Mouse (Mus musculus) liver, embryonic 13.5 days (tissue): Measurements from ENCODE around the gene Hp1bp3. TPM values are rescaled to one million over a fixed set of nuclear protein-coding genes. Genes with fewer than 3 reads are reported as not detected.

Experiments
- ATAC-seq: fragments of 200-750 bp; cut with Nextera tagmentation; 2 replicates; pipeline ENCODE4 v1.8.0; 2017; ENCODE audit warnings: low read depth, mild to moderate bottlenecking, moderate number of reproducible peaks, moderate library complexity
- DNase-seq: peaks from one replicate; pipeline ENCODE4 v3.0.0; 2022
- H3K27ac ChIP-seq: fragments of 300-500 bp; sonication (generic); 2 replicates; pipeline ENCODE4 v1.5.1; 2015; ENCODE audit warnings: moderate library complexity, mild to moderate bottlenecking, inconsistent platforms
- H3K27me3 ChIP-seq: fragments of 300-500 bp; sonication (generic); 2 replicates; pipeline ENCODE4 v1.6.1; 2015; ENCODE audit warnings: mild to moderate bottlenecking, inconsistent platforms
- H3K36me3 ChIP-seq: fragments of 300-500 bp; sonication (generic); 2 replicates; pipeline ENCODE4 v1.6.1; 2015; ENCODE audit warnings: mild to moderate bottlenecking, inconsistent platforms
- H3K4me1 ChIP-seq: fragments of 300-500 bp; sonication (generic); replicated peaks from 2 replicates; pipeline ENCODE4 v1.6.1; 2015; ENCODE audit warnings: inconsistent platforms
- H3K4me2 ChIP-seq: fragments of 300-500 bp; sonication (generic); 2 replicates; pipeline ENCODE4 v1.6.1; 2015; ENCODE audit warnings: inconsistent platforms, mild to moderate bottlenecking, moderate library complexity
- H3K4me3 ChIP-seq: fragments of 300-500 bp; sonication (generic); replicated peaks from 2 replicates; pipeline ENCODE4 v1.5.1; 2015; ENCODE audit warnings: mild to moderate bottlenecking, inconsistent platforms
- H3K9ac ChIP-seq: fragments of 300-500 bp; sonication (generic); 2 replicates; pipeline ENCODE4 v1.6.1; 2015; ENCODE audit warnings: mild to moderate bottlenecking, inconsistent platforms
- H3K9me3 ChIP-seq: fragments of 300-500 bp; sonication (generic); replicated peaks from 2 replicates; pipeline ENCODE4 v1.6.1; 2016; ENCODE audit warnings: inconsistent platforms
- WGBS: fragments of 180-500 bp; shearing (Covaris S2); methylation state at CpG from one replicate; pipeline ENCODE4 v1.1.7; 2015; ENCODE audit not compliant: insufficient replicate concordance; 5-methylcytosine and 5-hydroxymethylcytosine counted together
- polyA plus RNA-seq: library from polyadenylated mRNA; unstranded; fragments of >200 nt; fragmentation: Nextera tagmentation; extraction: Ambion mirVana; gene quantifications from 2 replicates; pipeline ENCODE4 v1.2.1, GENCODE M21; 2015

The Hp1bp3 gene
- polyA plus RNA-seq, 1 experiment from 2014 or later, result 43.5 TPM

DNA sequence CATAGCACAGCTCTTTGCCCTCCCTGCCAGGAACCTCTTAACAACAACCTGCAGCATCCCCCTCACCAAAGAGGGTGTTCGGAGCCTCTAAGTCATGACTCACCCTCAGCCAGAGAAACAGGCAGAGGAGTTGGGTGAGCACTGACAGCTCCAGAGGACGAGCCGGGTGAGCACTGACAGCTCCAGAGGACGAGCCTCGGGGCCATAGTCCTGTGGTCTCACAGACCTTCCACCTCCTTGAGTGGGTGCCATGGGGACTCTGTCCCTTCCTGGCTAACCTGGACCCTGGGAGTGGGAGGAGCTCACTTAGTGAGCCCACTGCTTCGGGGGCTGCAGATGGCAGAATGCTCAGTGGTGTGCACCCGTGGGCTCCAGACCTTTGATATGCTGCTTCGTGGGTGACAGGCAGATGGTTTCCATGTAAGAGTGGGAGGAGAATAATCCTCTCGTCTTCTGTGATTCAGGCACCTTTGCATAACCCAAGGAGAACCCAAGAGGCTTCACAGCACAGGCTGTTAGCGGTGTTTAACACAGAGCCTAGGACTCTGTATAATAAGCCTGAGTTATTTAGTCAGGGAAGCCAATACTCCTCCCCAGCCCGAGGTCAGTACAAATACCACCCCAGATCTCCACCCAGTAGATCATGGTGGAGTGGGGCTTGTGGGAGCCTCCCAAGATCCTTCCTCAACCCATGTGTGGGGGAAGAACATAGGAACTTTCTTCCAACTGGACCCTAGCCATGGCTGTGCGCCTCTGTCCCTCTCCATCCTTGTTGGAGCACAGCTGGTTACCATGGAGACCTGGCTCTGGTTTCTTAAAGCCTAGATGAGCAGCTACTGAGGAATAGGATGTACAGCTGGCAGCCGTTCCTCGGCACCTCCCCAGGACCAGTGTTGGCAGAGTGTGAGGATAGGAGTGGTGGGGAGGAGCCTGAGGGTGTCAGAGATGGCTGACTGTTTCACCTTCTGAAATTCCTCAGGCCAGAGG lies 56.2 kb downstream of the Hp1bp3 start:
- DNase-seq (no peak), ATAC-seq (no peak)
- Histone ChIP-seq H3K27ac (no peak overlapping the region), H3K4me3 (no peak overlapping the region), H3K27me3 (0 out of 2 replicates have a peak, but pooled peaks cover 6% of the 10 kb centered on the region), H3K9me3 (no peaks in the 10 kb centered on the region), H3K4me2 (no peak overlapping the region), H3K36me3 (no peaks in the 10 kb centered on the region), H3K9ac (no peak overlapping the region), H3K4me1 (no peaks in the 10 kb centered on the region)
- 47% methylated on average over 14 of the region's 14 CpGs for WGBS

DNA sequence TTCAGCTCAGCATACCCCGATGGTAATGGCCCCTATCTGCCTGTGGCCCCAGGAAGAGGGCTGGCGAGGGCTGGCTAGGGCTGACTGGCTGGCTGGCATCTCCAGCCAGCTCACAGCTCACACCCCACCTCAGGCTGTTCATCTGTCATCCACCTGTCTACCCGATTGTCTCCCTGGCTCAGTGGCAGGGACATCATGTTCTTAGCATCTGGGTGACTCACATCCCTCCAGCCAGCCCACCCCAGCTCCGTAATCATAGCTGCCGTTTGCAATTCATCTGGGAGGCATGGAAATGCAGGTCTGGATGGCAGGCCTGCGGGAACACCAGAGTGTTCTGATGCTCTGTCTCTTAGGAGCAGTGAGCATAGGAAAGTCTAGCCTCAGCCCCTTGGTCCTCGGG lies 62.2 kb downstream of the Hp1bp3 start:
- H3K4me2 ChIP-seq, result no peak overlapping the region
- H3K27me3 ChIP-seq, result no peaks in the 10 kb centered on the region
- no peak overlapping the region for H3K9ac ChIP-seq
- DNase-seq, result no peak
- no peak overlapping the region for H3K27ac ChIP-seq
- H3K4me1 ChIP-seq, result no peaks in the 10 kb centered on the region
- H3K36me3 ChIP-seq, result no peaks in the 10 kb centered on the region
- 62% methylated on average over 7 of the region's 7 CpGs for WGBS
- no peaks in the 10 kb centered on the region for H3K9me3 ChIP-seq
- ATAC-seq, result no peak
- no peak overlapping the region for H3K4me3 ChIP-seq

GRCm38 (mm10) chr4:138282834-138283233 lies 66.7 kb downstream of the Hp1bp3 start:
- Histone ChIP-seq H3K9ac (no peak overlapping the region), H3K4me2 (no peak overlapping the region), H3K27ac (no peak overlapping the region), H3K27me3 (no peaks in the 10 kb centered on the region), H3K36me3 (no peaks in the 10 kb centered on the region), H3K9me3 (no peaks in the 10 kb centered on the region), H3K4me1 (no peaks in the 10 kb centered on the region), H3K4me3 (no peak overlapping the region)
- WGBS, result 20% methylated on average over 4 of the region's 4 CpGs
- ATAC-seq, result peak; percentile 66
- peak; percentile 69 for DNase-seq

DNA sequence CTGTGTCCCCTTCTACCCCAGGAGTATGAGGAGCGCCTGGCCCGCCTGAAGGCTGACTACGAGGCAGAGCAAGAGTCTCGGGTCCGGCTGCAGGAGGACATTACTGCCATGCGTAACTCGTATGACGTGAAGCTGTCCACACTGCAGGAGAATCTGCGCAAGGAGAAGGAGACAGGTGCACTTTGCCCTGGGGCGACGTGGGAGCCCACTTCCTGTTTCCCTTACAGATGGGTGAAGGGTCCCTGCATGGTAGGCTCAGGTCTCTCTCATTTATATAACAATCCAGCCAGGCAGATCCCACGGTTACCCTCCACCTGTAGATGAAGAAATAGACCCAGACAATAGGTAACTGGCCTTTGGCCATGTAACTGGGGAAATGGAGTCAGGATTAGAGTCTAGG lies 70.3 kb downstream of the Hp1bp3 start:
- no peak overlapping the region for H3K9ac ChIP-seq
- no peaks in the 10 kb centered on the region for H3K27me3 ChIP-seq
- DNase-seq, result no peak
- ATAC-seq, result no peak
- 59% methylated on average over 12 of the region's 12 CpGs for WGBS
- H3K4me2 ChIP-seq, result no peak overlapping the region
- no peaks in the 10 kb centered on the region for H3K36me3 ChIP-seq
- no peak overlapping the region for H3K4me3 ChIP-seq
- H3K27ac ChIP-seq, result no peak overlapping the region
- no peaks in the 10 kb centered on the region for H3K4me1 ChIP-seq
- H3K9me3 ChIP-seq, result no peaks in the 10 kb centered on the region

- no peak overlapping the region for H3K27ac ChIP-seq
- H3K27me3 ChIP-seq, result no peaks in the 10 kb centered on the region
- H3K36me3 ChIP-seq, result no peaks in the 10 kb centered on the region
- no peaks in the 10 kb centered on the region for H3K9me3 ChIP-seq
- WGBS, result 64% methylated on average over 7 of the region's 7 CpGs
- H3K9ac ChIP-seq, result no peak overlapping the region
- no peak for ATAC-seq
- no peak overlapping the region for H3K4me2 ChIP-seq
- H3K4me3 ChIP-seq, result no peak overlapping the region
- no peak for DNase-seq
- no peaks in the 10 kb centered on the region for H3K4me1 ChIP-seq
Observed at GRCm38 (mm10) chr4:138288691-138289090, 72.6 kb downstream of the Hp1bp3 start.

DNA sequence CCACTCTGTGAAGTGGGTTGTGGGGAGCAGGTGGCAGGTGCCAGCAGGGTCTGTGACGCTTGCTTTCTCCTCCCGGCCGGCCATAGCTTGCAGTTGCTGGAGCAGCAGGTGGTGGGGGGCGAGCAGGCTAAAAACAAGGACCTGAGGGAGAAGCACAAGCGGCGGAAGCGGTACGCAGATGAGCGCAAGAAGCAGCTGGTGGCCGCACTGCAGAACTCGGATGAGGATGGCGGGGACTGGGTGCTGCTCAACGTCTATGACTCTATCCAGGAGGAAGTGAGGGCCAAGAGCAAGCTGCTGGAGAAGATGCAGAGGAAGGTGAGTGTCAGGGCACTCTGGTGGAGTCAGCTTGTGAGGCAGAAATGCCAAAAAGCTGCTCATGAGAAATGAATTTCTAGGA lies 75.9 kb downstream of the Hp1bp3 start:
- Histone ChIP-seq H3K4me2 (no peak overlapping the region), H3K9me3 (no peaks in the 10 kb centered on the region), H3K27ac (no peak overlapping the region), H3K27me3 (no peaks in the 10 kb centered on the region), H3K4me1 (no peaks in the 10 kb centered on the region), H3K4me3 (no peak overlapping the region), H3K36me3 (no peaks in the 10 kb centered on the region), H3K9ac (no peak overlapping the region)
- DNase-seq, result no peak
- no peak for ATAC-seq
- WGBS, result 82% methylated on average over 13 of the region's 13 CpGs

- no peak for DNase-seq
- 61% methylated on average over 18 of the region's 18 CpGs for WGBS
- Histone ChIP-seq H3K27ac (no peak overlapping the region), H3K4me2 (no peak overlapping the region), H3K4me3 (no peak overlapping the region), H3K27me3 (no peaks in the 10 kb centered on the region), H3K36me3 (no peaks in the 10 kb centered on the region), H3K9ac (no peak overlapping the region), H3K9me3 (no peaks in the 10 kb centered on the region), H3K4me1 (no peaks in the 10 kb centered on the region)
- ATAC-seq, result no peak
Observed at GRCm38 (mm10) chr4:138293261-138293948, 77.3 kb downstream of the Hp1bp3 start.

- H3K4me1 ChIP-seq, result no peaks in the 10 kb centered on the region
- WGBS, result 69% methylated on average over 10 of the region's 14 CpGs
- no peak overlapping the region for H3K4me3 ChIP-seq
- no peaks in the 10 kb centered on the region for H3K9me3 ChIP-seq
- H3K9ac ChIP-seq, result no peak overlapping the region
- no peak overlapping the region for H3K4me2 ChIP-seq
- H3K36me3 ChIP-seq, result no peaks in the 10 kb centered on the region
- no peak for ATAC-seq
- H3K27me3 ChIP-seq, result no peaks in the 10 kb centered on the region
- DNase-seq, result no peak
- no peak overlapping the region for H3K27ac ChIP-seq
Observed at GRCm38 (mm10) chr4:138293949-138294550, 78.0 kb downstream of the Hp1bp3 start.

Other genes with a start within 250 kb of the Hp1bp3 start
- gene Eif4g3, start 223.3 kb upstream of the Hp1bp3 start, polyA plus RNA-seq, result 7.3 and 7.9 TPM in 2 replicates
- gene Sh2d5, start 34.1 kb downstream of the Hp1bp3 start, polyA plus RNA-seq, result 0.64 and 0.65 TPM in 2 replicates
- gene Kif17, start 34.1 kb downstream of the Hp1bp3 start, polyA plus RNA-seq, result 0.23 and 0.32 TPM in 2 replicates
- gene Ddost, start 88.4 kb downstream of the Hp1bp3 start, polyA plus RNA-seq, result 173 and 182 TPM in 2 replicates
- gene Pink1, start 110.0 kb downstream of the Hp1bp3 start, polyA plus RNA-seq, result 25.7 and 26.7 TPM in 2 replicates
- 4.7 and 5.2 TPM in 2 replicates for gene Cda, start 151.7 kb downstream of the Hp1bp3 start, polyA plus RNA-seq
- not detected in 2 replicates for gene Fam43b, start 180.2 kb downstream of the Hp1bp3 start, polyA plus RNA-seq
- 11.2 and 11.4 TPM in 2 replicates for gene Mul1, start 218.4 kb downstream of the Hp1bp3 start, polyA plus RNA-seq
- gene Camk2n1, start 238.0 kb downstream of the Hp1bp3 start, polyA plus RNA-seq, result 1.2 and 1.3 TPM in 2 replicates